Mouse (Mus musculus): ENCODE measurements around the gene Slc2a1.

- TF ChIP-seq POLR2A (IDR thresholded peaks at IDR 0.05; ENCODE audit: low read depth, low read length) (no peak), ETS1 (conservative IDR thresholded peaks at IDR 0.05; ENCODE audit: low read depth, low read length) (no peak), TBP (conservative IDR thresholded peaks at IDR 0.05; ENCODE audit: low read depth, low read length) (no peak), EP300 (IDR thresholded peaks at IDR 0.05; ENCODE audit: low read length) (no peak), NRF1 (IDR thresholded peaks at IDR 0.05; ENCODE audit: low read depth, low read length) (no peak), IRF4 (IDR thresholded peaks at IDR 0.05; ENCODE audit: low read depth, low read length) (no peak), CTCF (conservative IDR thresholded peaks at IDR 0.05 in 1 of 2, IDR thresholded peaks at IDR 0.05 in 1 of 2; ENCODE audit: low read depth in 2 of 2, low read length in 2 of 2) (no peak), JUND (conservative IDR thresholded peaks at IDR 0.05; ENCODE audit: low read depth, low read length) (no peak), CHD2 (IDR thresholded peaks at IDR 0.05; ENCODE audit: low read length) (no peak)
Measured at GRCm38 (mm10) chr4:119077084-119077682, 31.3 kb upstream of the Slc2a1 start.

All from CH12.LX (cell line).